Mouse (Mus musculus): ENCODE measurements at regions not wholly inside any gene's neighbourhood (a gene's known extent, or its start where the extent isn't known, plus 50 kb on each side); places are given as distances from the start of the nearest gene placed in this dataset. TPM values are rescaled to one million over a fixed set of nuclear protein-coding genes. Genes with fewer than 3 reads are reported as not detected.

DNA sequence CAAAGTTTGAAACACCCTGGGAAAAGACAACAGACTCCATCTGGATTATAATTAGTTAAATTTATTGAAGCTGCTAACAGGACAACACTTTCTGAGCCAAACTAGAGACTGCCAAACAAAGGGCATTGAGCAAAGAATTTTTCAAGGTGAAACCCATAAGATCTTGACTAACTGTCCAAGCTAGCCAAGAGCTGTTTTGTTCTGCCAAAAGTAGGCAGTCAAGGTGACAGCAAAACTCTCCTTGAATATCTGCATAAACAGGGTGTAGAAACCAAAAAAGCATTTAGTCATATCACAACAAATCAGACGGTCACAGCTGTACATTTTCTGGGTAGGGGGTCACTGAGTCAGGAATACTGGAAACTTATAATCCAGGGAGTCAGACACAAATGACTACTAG lies 368.1 kb upstream of the Ddx18 start:
- TF ChIP-seq CTCF (IDR thresholded peaks at IDR 0.05): no peak
- H3K27ac ChIP-seq (ENCODE audit: low read length): no peak overlapping the region
- no peak overlapping the region for H3K9ac ChIP-seq (replicated peaks; ENCODE audit: low read depth)
- H3K4me3 ChIP-seq (ENCODE audit: low read depth, low read length): no peak overlapping the region
- DNase-seq (ENCODE audit: low spot score): no peak
- H3K4me2 ChIP-seq (replicated peaks; ENCODE audit: low read depth, low read length): no peak overlapping the region
- ATAC-seq: no peak
- 72% methylated on average over 1 of the region's 1 CpGs for WGBS
- H3K27me3 ChIP-seq (replicated peaks; ENCODE audit: insufficient read depth, low read length): no peaks in the 10 kb centered on the region
- H3K36me3 ChIP-seq (ENCODE audit: insufficient read depth, low read length): no peaks in the 10 kb centered on the region
- no peaks in the 10 kb centered on the region for H3K4me1 ChIP-seq (ENCODE audit: insufficient read depth, low read depth, low read length)
- H3K9me3 ChIP-seq (ENCODE audit: low read length): no peaks in the 10 kb centered on the region

Small RNAs in the stretch of these regions (microRNA-seq; reads per million reads assigned to microRNA genes)
- gene Gm26472: not detected
